Mouse (Mus musculus) forebrain, embryonic 15.5 days (tissue): Measurements from ENCODE around the gene Lilra5. TPM values are rescaled to one million over a fixed set of nuclear protein-coding genes. Genes with fewer than 3 reads are reported as not detected.
"Not testable (repeated sequence)": the region's sequence is repeated elsewhere in the genome, so short reads cannot be mapped to it uniquely, and the experiment has no call there.

ENCODE experiments used
- ATAC-seq: fragments of 200-750 bp; cut with Nextera tagmentation; replicated peaks from 2 replicates; pipeline ENCODE4 v1.8.0; 2017; ENCODE audit warnings: mild to moderate bottlenecking, moderate TSS enrichment, moderate library complexity
- H3K27ac ChIP-seq: fragments of 300-500 bp; sonication (generic); replicated peaks from 2 replicates; pipeline ENCODE4 v1.5.1; 2015; ENCODE audit warnings: mild to moderate bottlenecking, inconsistent platforms
- H3K27me3 ChIP-seq: fragments of 300-500 bp; sonication (generic); 2 replicates; pipeline ENCODE4 v1.6.1; 2015; ENCODE audit warnings: inconsistent platforms
- H3K36me3 ChIP-seq: fragments of 300-500 bp; sonication (generic); 2 replicates; pipeline ENCODE4 v1.6.1; 2015; ENCODE audit warnings: mild to moderate bottlenecking, inconsistent platforms
- H3K4me1 ChIP-seq: fragments of 300-500 bp; sonication (generic); 2 replicates; pipeline ENCODE4 v1.6.1; 2015; ENCODE audit warnings: inconsistent platforms
- H3K4me2 ChIP-seq: fragments of 300-500 bp; sonication (generic); replicated peaks from 2 replicates; pipeline ENCODE4 v1.6.1; 2015; ENCODE audit warnings: mild to moderate bottlenecking, inconsistent platforms
- H3K4me3 ChIP-seq: fragments of 300-500 bp; sonication (generic); 2 replicates; pipeline ENCODE4 v1.5.1; 2015; ENCODE audit warnings: mild to moderate bottlenecking, inconsistent platforms
- H3K9ac ChIP-seq: fragments of 300-500 bp; sonication (generic); replicated peaks from 2 replicates; pipeline ENCODE4 v1.6.1; 2015; ENCODE audit warnings: mild to moderate bottlenecking, inconsistent platforms
- H3K9me3 ChIP-seq: fragments of 300-500 bp; sonication (generic); 2 replicates; pipeline ENCODE4 v1.6.1; 2016; ENCODE audit warnings: inconsistent platforms
- WGBS: fragments of 180-500 bp; shearing (Covaris S2); methylation state at CpG from one replicate; pipeline ENCODE4 v1.1.7; 2015; ENCODE audit warnings: mixed read lengths; 5-methylcytosine and 5-hydroxymethylcytosine counted together
- polyA plus RNA-seq: library from polyadenylated mRNA; unstranded; fragments of >200 nt; fragmentation: Nextera tagmentation; extraction: Ambion mirVana; gene quantifications from 2 replicates; pipeline ENCODE4 v1.2.1, GENCODE M21; 2015

Gene Lilra5
- polyA plus RNA-seq, 1 experiment from 2014 or later, result not detected

DNA sequence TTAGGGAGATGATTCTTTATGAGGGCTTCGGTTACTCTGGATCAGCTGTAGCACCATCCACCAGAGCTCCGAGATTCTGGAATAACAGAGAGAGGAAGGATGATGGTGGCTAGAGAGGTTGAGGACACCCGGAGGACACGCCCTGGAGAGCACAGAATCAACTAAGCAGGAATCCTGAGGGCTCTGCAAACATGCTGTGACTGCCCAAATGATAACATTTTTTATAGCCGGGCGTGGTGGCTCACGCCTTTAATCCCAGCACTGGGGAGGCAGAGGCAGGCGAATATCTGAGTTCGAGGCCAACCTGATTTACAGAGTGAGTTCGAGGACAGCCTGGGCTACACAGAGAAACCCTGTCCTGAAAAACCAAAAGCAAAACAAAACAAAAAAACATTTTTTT lies 37.9 kb downstream of the Lilra5 start:
- not testable (repeated sequence) for H3K27me3 ChIP-seq, H3K4me3 ChIP-seq, H3K4me1 ChIP-seq, ATAC-seq, H3K4me2 ChIP-seq, H3K9ac ChIP-seq, H3K27ac ChIP-seq, H3K36me3 ChIP-seq, H3K9me3 ChIP-seq
- WGBS, result 92% methylated on average over 10 of the region's 10 CpGs

GRCm38 (mm10) chr7:4292638-4293037 lies 55.1 kb downstream of the Lilra5 start:
- Histone ChIP-seq H3K9ac (no peak overlapping the region), H3K27ac (no peak overlapping the region), H3K4me1 (no peaks in the 10 kb centered on the region), H3K27me3 (no peaks in the 10 kb centered on the region), H3K4me2 (no peak overlapping the region), H3K36me3 (no peaks in the 10 kb centered on the region), H3K9me3 (no peaks in the 10 kb centered on the region), H3K4me3 (no peak overlapping the region)
- 75% methylated on average over 5 of the region's 5 CpGs for WGBS
- ATAC-seq, result no peak

Other genes with a start within 250 kb of the Lilra5 start
- gene Lair1, start 174.6 kb upstream of the Lilra5 start, polyA plus RNA-seq, result 1.7 and 2.3 TPM in 2 replicates
- 105 and 106 TPM in 2 replicates for gene Ttyh1, start 118.3 kb upstream of the Lilra5 start, polyA plus RNA-seq
- 78.8 and 85.9 TPM in 2 replicates for gene Leng8, start 100.7 kb upstream of the Lilra5 start, polyA plus RNA-seq
- 4.8 and 5.7 TPM in 2 replicates for gene Leng9, start 87.4 kb upstream of the Lilra5 start, polyA plus RNA-seq
- gene Cdc42ep5, start 72.9 kb upstream of the Lilra5 start, polyA plus RNA-seq, result 4.1 and 6.0 TPM in 2 replicates
- gene Ncr1, start 100.0 kb downstream of the Lilra5 start, polyA plus RNA-seq, result not detected in 2 replicates
- 0.06 TPM in 1 of 2 replicates, not detected in the other for gene Gp6, start 160.0 kb downstream of the Lilra5 start, polyA plus RNA-seq
- gene Rdh13, start 207.9 kb downstream of the Lilra5 start, polyA plus RNA-seq, result 34.8 and 37.3 TPM in 2 replicates
- 7.0 TPM in 2 replicates for gene Eps8l1, start 222.9 kb downstream of the Lilra5 start, polyA plus RNA-seq